Mouse (Mus musculus) spleen, adult 2 months (tissue): ENCODE results near the gene Scoc. TPM values are rescaled to one million over a fixed set of nuclear protein-coding genes. Genes with fewer than 3 reads are reported as not detected.

Source experiments
- DNase-seq, 2 experiments: peaks; one replicate each; pipeline versions ENCODE4 v3.0.0 to v3.0.0-alpha.2; 2012 to 2021; ENCODE audit warnings: low spot score in 2 of 2, low read depth in 1 of 2
- H3K27ac ChIP-seq: fragments of 200-500 bp; 2 replicates; pipeline ENCODE4 v1.5.1; 2012; ENCODE audit warnings: low read length, inconsistent platforms; ENCODE audit not compliant: insufficient read depth
- H3K27me3 ChIP-seq: fragments of 200-500 bp; 2 replicates; pipeline ENCODE4 v1.6.1; 2012; ENCODE audit warnings: mild to moderate bottlenecking, moderate library complexity, low read length, inconsistent platforms; ENCODE audit not compliant: control insufficient read depth, insufficient read depth
- H3K36me3 ChIP-seq: fragments of 200-500 bp; 2 replicates; pipeline ENCODE4 v1.6.1; 2012; ENCODE audit warnings: mild to moderate bottlenecking, low read length, inconsistent platforms; ENCODE audit not compliant: control insufficient read depth, insufficient read depth
- H3K4me1 ChIP-seq: fragments of 200-500 bp; 2 replicates; pipeline ENCODE4 v1.6.1; 2011; ENCODE audit warnings: inconsistent platforms; ENCODE audit not compliant: control insufficient read depth, insufficient read depth, insufficient read length
- H3K4me3 ChIP-seq: fragments of 200-500 bp; 2 replicates; pipeline ENCODE4 v1.5.1; 2011; ENCODE audit warnings: mild to moderate bottlenecking, inconsistent platforms; ENCODE audit not compliant: insufficient read depth, insufficient read length; ENCODE audit errors: extremely low read depth
- CTCF ChIP-seq: fragments of 200-500 bp; IDR thresholded peaks from 2 replicates; pipeline ENCODE4 v1.5.1; 2011; ENCODE audit warnings: mild to moderate bottlenecking, inconsistent platforms; ENCODE audit not compliant: insufficient read depth, insufficient read length, insufficient replicate concordance; ENCODE audit errors: extremely low read depth
- POLR2A ChIP-seq: fragments of 200-500 bp; IDR thresholded peaks from 2 replicates; pipeline ENCODE4 v1.6.1; 2011; ENCODE audit warnings: low read depth, low read length, inconsistent platforms
- WGBS: fragments of 180-500 bp; shearing (Covaris S2); methylation state at CpG from one replicate; pipeline ENCODE4 v1.1.7; 2018; 5-methylcytosine and 5-hydroxymethylcytosine counted together
- polyA plus RNA-seq: library from polyadenylated mRNA; depleted of rRNA; stranded (reverse); fragments of >200 nt; gene quantifications from 2 replicates; pipeline ENCODE4 v1.2.3, GENCODE M21; 2012; rRNA removed

The Scoc gene
- polyA plus RNA-seq, 1 experiment, result 2.0 TPM

- no peak for TF ChIP-seq CTCF
- TF ChIP-seq POLR2A, result no peak
- Histone ChIP-seq H3K4me3 (peak within 1 kb of the TSS; percentile 18; the same call in 1 of the 2 replicates), H3K4me1 (peaks cover 4% of the 10 kb centered on the region; the same call in 1 of the 2 replicates), H3K36me3 (no peaks in the 10 kb centered on the region), H3K27me3 (peaks cover 5% of the 10 kb centered on the region; the same call in 1 of the 2 replicates), H3K27ac (no peak within 1 kb of the TSS)
- no peak for DNase-seq
- WGBS, result 4% methylated on average over 41 of the region's 41 CpGs
Observed at GRCm38 (mm10) chr8:83389316-83390005, 68.7 kb downstream of the Scoc start, which contains the start of gene Clgn. Gene Clgn, plus strand, starts transcription at chr8:83389867.

GRCm38 (mm10) chr8:83382850-83383249 is 75.3 kb downstream of the Scoc start:
- Histone ChIP-seq H3K36me3 (no peaks in the 10 kb centered on the region), H3K4me3 (no peak overlapping the region), H3K27ac (no peak overlapping the region), H3K4me1 (no peaks in the 10 kb centered on the region), H3K27me3 (no peaks in the 10 kb centered on the region)
- TF ChIP-seq POLR2A, result no peak
- TF ChIP-seq CTCF, result no peak
- DNase-seq, result no peak
- WGBS, result 41% methylated on average over 2 of the region's 2 CpGs

- 72% methylated on average over 2 of the region's 2 CpGs for WGBS
- H3K36me3 ChIP-seq, result no peaks in the 10 kb centered on the region
- H3K4me1 ChIP-seq, result no peaks in the 10 kb centered on the region
- no peak overlapping the region for H3K4me3 ChIP-seq
- TF ChIP-seq CTCF (no peak), POLR2A (no peak)
- H3K27ac ChIP-seq, result no peak overlapping the region
- no peak for DNase-seq
- no peaks in the 10 kb centered on the region for H3K27me3 ChIP-seq
Observed at GRCm38 (mm10) chr8:83381016-83381415, 77.2 kb downstream of the Scoc start.

- H3K36me3 ChIP-seq, result no peaks in the 10 kb centered on the region
- no peaks in the 10 kb centered on the region for H3K4me1 ChIP-seq
- 48% methylated on average over 4 of the region's 4 CpGs for WGBS
- H3K27ac ChIP-seq, result no peak overlapping the region
- TF ChIP-seq POLR2A, result no peak
- TF ChIP-seq CTCF, result no peak
- no peak overlapping the region for H3K4me3 ChIP-seq
- no peak for DNase-seq
- no peaks in the 10 kb centered on the region for H3K27me3 ChIP-seq
Observed at GRCm38 (mm10) chr8:83380141-83380540, 78.0 kb downstream of the Scoc start.

Other genes with a start within 250 kb of the Scoc start
- 0.15 TPM in 1 of 2 replicates, not detected in the other for gene Ucp1, start 168.0 kb downstream of the Scoc start, polyA plus RNA-seq
- gene Elmod2, start 125.9 kb downstream of the Scoc start, polyA plus RNA-seq, result 1.1 and 1.3 TPM in 2 replicates
- gene Mgat4d, start 109.9 kb downstream of the Scoc start, polyA plus RNA-seq, result not detected in 2 replicates
- 0.01 TPM in 1 of 2 replicates, not detected in the other for gene Clgn, start 68.5 kb downstream of the Scoc start, polyA plus RNA-seq
- gene Olfr370, start 77.4 kb upstream of the Scoc start, polyA plus RNA-seq, result not detected in 2 replicates
- gene Ndufb7, start 108.3 kb upstream of the Scoc start, polyA plus RNA-seq, result 169 and 246 TPM in 2 replicates
- 309 and 381 TPM in 2 replicates for gene Tecr, start 149.6 kb upstream of the Scoc start, polyA plus RNA-seq
- 24.9 and 30.8 TPM in 2 replicates for gene Dnajb1, start 149.8 kb upstream of the Scoc start, polyA plus RNA-seq
- gene Gipc1, start 194.3 kb upstream of the Scoc start, polyA plus RNA-seq, result 27.7 and 32.5 TPM in 2 replicates
- gene Ptger1, start 208.3 kb upstream of the Scoc start, polyA plus RNA-seq, result 2.3 TPM in 2 replicates
- 165 and 208 TPM in 2 replicates for gene Pkn1, start 240.8 kb upstream of the Scoc start, polyA plus RNA-seq